Mouse (Mus musculus) forebrain, postnatal 0 days (tissue): Measurements from ENCODE around the gene Ptms. TPM values are rescaled to one million over a fixed set of nuclear protein-coding genes. Genes with fewer than 3 reads are reported as not detected.

Experiments
- ATAC-seq: fragments of 200-750 bp; cut with Nextera tagmentation; 2 replicates; pipeline ENCODE4 v1.8.0; 2017; ENCODE audit warnings: mild to moderate bottlenecking, moderate library complexity
- DNase-seq: peaks from one replicate; pipeline ENCODE4 v3.0.0-alpha.2; 2015
- H3K27ac ChIP-seq: fragments of 300-500 bp; sonication (generic); 2 replicates; pipeline ENCODE4 v1.5.1; 2014; ENCODE audit warnings: low read depth, mild to moderate bottlenecking, antibody characterized with exemption, low read length, moderate library complexity, mixed read lengths
- H3K27me3 ChIP-seq: fragments of 300-500 bp; sonication (generic); 2 replicates; pipeline ENCODE4 v1.6.1; 2014; ENCODE audit warnings: mild to moderate bottlenecking, low read length, mixed read lengths; ENCODE audit not compliant: insufficient read depth
- H3K36me3 ChIP-seq: fragments of 300-500 bp; sonication (generic); 2 replicates; pipeline ENCODE4 v1.6.1; 2014; ENCODE audit warnings: mild to moderate bottlenecking, moderate library complexity; ENCODE audit not compliant: insufficient read depth
- H3K4me1 ChIP-seq: fragments of 300-500 bp; sonication (generic); 2 replicates; pipeline ENCODE4 v1.6.1; 2014; ENCODE audit warnings: antibody characterized with exemption; ENCODE audit not compliant: insufficient read depth
- H3K4me2 ChIP-seq: fragments of 300-500 bp; sonication (generic); 2 replicates; pipeline ENCODE4 v1.6.1; 2014; ENCODE audit warnings: low read depth, mild to moderate bottlenecking, moderate library complexity
- H3K4me3 ChIP-seq: fragments of 300-500 bp; sonication (generic); 2 replicates; pipeline ENCODE4 v1.5.1; 2014; ENCODE audit warnings: low read depth, low read length, mixed read lengths
- H3K9ac ChIP-seq: fragments of 300-500 bp; sonication (generic); 2 replicates; pipeline ENCODE4 v1.6.1; 2014; ENCODE audit warnings: mild to moderate bottlenecking
- H3K9me3 ChIP-seq: fragments of 300-500 bp; sonication (generic); 2 replicates; pipeline ENCODE4 v1.6.1; 2016; ENCODE audit warnings: low read length
- CTCF ChIP-seq: sonication (generic); IDR thresholded peaks from 2 replicates; pipeline ENCODE4 v1.5.1; 2016; ENCODE audit warnings: antibody characterized with exemption, control low read depth, low read depth
- WGBS: fragments of 180-500 bp; shearing (Covaris S2); extraction: QIAGEN DNeasy Blood & Tissue Kit; methylation state at CpG from one replicate; pipeline ENCODE4 v1.1.7; 2014; 5-methylcytosine and 5-hydroxymethylcytosine counted together
- polyA plus RNA-seq: library from polyadenylated mRNA; unstranded; fragments of >200 nt; fragmentation: Nextera tagmentation; extraction: Ambion mirVana; gene quantifications from 2 replicates; pipeline ENCODE4 v1.2.1, GENCODE M21; 2015
- total RNA-seq: library from RNA; depleted of rRNA; stranded (reverse); fragments of >200 nt; gene quantifications from 2 replicates; pipeline ENCODE4 v1.2.3, GENCODE M21; 2014

The Ptms gene
- total and polyA plus RNA-seq, 2 experiments from 2014 or later, result 784 to 1,099 TPM

- Histone ChIP-seq H3K9me3 (no peaks in the 10 kb centered on the region), H3K4me3 (peak overlapping the region; percentile 100), H3K27ac (peak overlapping the region; percentile 100), H3K4me2 (peak overlapping the region; percentile 96), H3K9ac (peak overlapping the region; percentile 100), H3K4me1 (peaks cover 6% of the 10 kb centered on the region; the same call in 1 of the 2 replicates), H3K36me3 (peaks cover 23% of the 10 kb centered on the region), H3K27me3 (no peaks in the 10 kb centered on the region)
- DNase-seq (no peak), ATAC-seq (no peak)
- WGBS, result 3% methylated on average over 22 of the region's 22 CpGs
- TF ChIP-seq CTCF, result no peak
Observed at GRCm38 (mm10) chr6:124915160-124915941, 4.6 kb downstream of the Ptms start.

DNA sequence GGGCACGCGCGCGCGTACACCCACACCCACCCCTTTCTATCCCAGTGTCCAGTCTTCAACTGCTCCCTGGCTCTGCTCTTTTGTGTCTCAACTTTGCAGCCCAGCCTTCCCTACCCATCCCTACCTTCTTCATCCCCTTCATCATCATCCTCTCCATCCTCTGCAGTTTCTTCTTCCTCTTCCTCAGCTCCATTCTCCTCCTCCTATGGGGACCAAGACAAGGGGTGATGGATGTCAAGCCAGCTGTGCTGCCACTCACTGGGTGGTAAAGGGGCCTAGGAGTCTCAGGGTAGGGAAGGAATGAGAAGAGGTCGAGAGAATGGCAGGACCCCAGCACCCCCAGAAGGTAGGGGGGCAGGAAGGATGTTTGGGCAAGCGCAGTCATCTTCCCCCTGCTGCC, 5.4 kb downstream of the Ptms start:
- whole genome bisulfite sequencing, result 73% methylated on average over 7 of the region's 7 CpGs
- H3K4me1 ChIP-seq, result no peaks in the 10 kb centered on the region

GRCm38 (mm10) chr6:124913721-124914285, 6.1 kb downstream of the Ptms start:
- no peak overlapping the region for H3K4me3 ChIP-seq
- H3K9ac ChIP-seq, result no peak overlapping the region
- no peaks in the 10 kb centered on the region for H3K9me3 ChIP-seq
- DNase-seq, result no peak
- no peaks in the 10 kb centered on the region for H3K27me3 ChIP-seq
- no peaks in the 10 kb centered on the region for H3K4me1 ChIP-seq
- TF ChIP-seq CTCF, result no peak
- peaks cover 23% of the 10 kb centered on the region for H3K36me3 ChIP-seq
- H3K27ac ChIP-seq, result no peak overlapping the region
- WGBS, result 73% methylated on average over 14 of the region's 14 CpGs
- no peak overlapping the region; the same call in 1 of the 2 replicates for H3K4me2 ChIP-seq
- ATAC-seq, result no peak

More for the DNA sequence above, 5.4 kb downstream of the Ptms start:
- Histone ChIP-seq H3K36me3 (peaks cover 23% of the 10 kb centered on the region), H3K27ac (0 out of 2 replicates have a peak overlapping the region, but pooled peaks have one; percentile 2), H3K27me3 (no peaks in the 10 kb centered on the region), H3K9ac (peak overlapping the region; percentile 100; the same call in 1 of the 2 replicates), H3K9me3 (no peaks in the 10 kb centered on the region), H3K4me2 (peak overlapping the region; percentile 96), H3K4me3 (peak overlapping the region; percentile 100)
- ATAC-seq, result no peak
- DNase-seq, result no peak
- TF ChIP-seq CTCF, result no peak

GRCm38 (mm10) chr6:124913214-124913613, 6.7 kb downstream of the Ptms start:
- no peak for TF ChIP-seq CTCF
- no peaks in the 10 kb centered on the region for H3K9me3 ChIP-seq
- 58% methylated on average over 6 of the region's 6 CpGs for WGBS
- DNase-seq, result no peak
- no peaks in the 10 kb centered on the region for H3K27me3 ChIP-seq
- no peaks in the 10 kb centered on the region for H3K4me1 ChIP-seq
- ATAC-seq, result no peak
- no peak overlapping the region for H3K9ac ChIP-seq
- H3K4me2 ChIP-seq, result no peak overlapping the region
- no peak overlapping the region for H3K4me3 ChIP-seq
- no peak overlapping the region for H3K27ac ChIP-seq
- peaks cover 23% of the 10 kb centered on the region for H3K36me3 ChIP-seq

DNA sequence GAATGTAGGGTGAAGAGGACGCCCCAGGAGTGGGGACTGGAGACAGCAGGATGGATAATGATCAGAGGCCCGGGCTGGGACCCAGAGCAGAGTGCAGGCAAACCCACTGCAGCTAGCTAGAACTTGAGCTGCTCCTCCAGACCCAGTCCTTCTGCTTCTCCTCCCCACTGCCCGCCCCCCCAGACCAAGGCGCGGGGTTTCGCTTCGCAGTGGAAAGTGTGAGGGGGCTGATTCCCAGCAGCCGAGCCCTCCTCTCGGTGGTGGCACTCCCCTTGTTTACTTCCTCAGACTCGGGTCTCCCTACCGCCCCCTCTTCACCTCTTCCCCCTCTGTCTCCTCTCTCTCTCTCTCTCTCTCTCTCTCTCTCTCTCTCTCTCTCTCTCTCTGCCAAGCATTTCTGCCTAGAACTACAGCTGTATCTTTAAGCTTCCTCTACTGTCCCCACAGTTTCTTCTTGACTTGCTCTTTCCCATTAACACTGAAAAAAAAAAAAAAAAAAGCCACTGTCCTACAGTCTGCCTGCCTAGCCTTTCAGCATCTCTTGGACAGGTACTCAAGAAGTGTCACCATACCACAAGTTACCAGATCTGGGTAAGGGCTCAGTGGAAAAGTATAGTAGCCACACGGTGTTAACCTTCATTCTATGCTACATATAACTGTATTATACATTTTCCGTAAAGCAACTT, 8.2 kb downstream of the Ptms start, which contains the start of gene Lag3:
Gene Lag3, minus strand, starts transcription at position 173 of the 686 bp plus-strand sequence.
- Histone ChIP-seq H3K4me2 (no peak within 1 kb of the TSS), H3K27ac (no peak within 1 kb of the TSS), H3K4me1 (no peaks in the 10 kb centered on the region), H3K9ac (no peak within 1 kb of the TSS), H3K27me3 (no peaks in the 10 kb centered on the region), H3K9me3 (no peaks in the 10 kb centered on the region), H3K36me3 (peaks cover 23% of the 10 kb centered on the region), H3K4me3 (no peak within 1 kb of the TSS)
- 20% methylated on average over 12 of the region's 13 CpGs for WGBS
- DNase-seq (no peak), ATAC-seq (no peak)
- no peak for TF ChIP-seq CTCF

- Histone ChIP-seq H3K9me3 (no peaks in the 10 kb centered on the region), H3K27me3 (no peaks in the 10 kb centered on the region), H3K4me2 (peak overlapping the region; percentile 19; the same call in 1 of the 2 replicates), H3K4me1 (no peaks in the 10 kb centered on the region; the same call in 1 of the 2 replicates), H3K9ac (peak overlapping the region; percentile 25; the same call in 1 of the 2 replicates), H3K36me3 (peaks cover 23% of the 10 kb centered on the region), H3K27ac (no peak overlapping the region), H3K4me3 (no peak overlapping the region)
- TF ChIP-seq CTCF, result no peak
- no peak for DNase-seq
- peak; percentile 30; the same call in 1 of the 2 replicates for ATAC-seq
- 8% methylated on average over 32 of the region's 32 CpGs for WGBS
Observed at GRCm38 (mm10) chr6:124910032-124910431, 9.9 kb downstream of the Ptms start.

GRCm38 (mm10) chr6:124907767-124908166, 12.1 kb downstream of the Ptms start:
- no peak overlapping the region for H3K4me3 ChIP-seq
- peaks cover 11% of the 10 kb centered on the region for H3K4me1 ChIP-seq
- H3K9ac ChIP-seq, result no peak overlapping the region
- peaks cover 4% of the 10 kb centered on the region for H3K36me3 ChIP-seq
- no peak overlapping the region for H3K4me2 ChIP-seq
- no peak for DNase-seq
- 79% methylated on average over 1 of the region's 1 CpGs for WGBS
- no peak for ATAC-seq
- no peak for TF ChIP-seq CTCF
- no peaks in the 10 kb centered on the region for H3K27me3 ChIP-seq
- no peaks in the 10 kb centered on the region for H3K9me3 ChIP-seq
- H3K27ac ChIP-seq, result no peak overlapping the region
